Mouse (Mus musculus) liver, embryonic 13.5 days (tissue): Measurements from ENCODE around the gene Rev3l. TPM values are rescaled to one million over a fixed set of nuclear protein-coding genes. Genes with fewer than 3 reads are reported as not detected.

Experiments
- ATAC-seq: fragments of 200-750 bp; cut with Nextera tagmentation; 2 replicates; pipeline ENCODE4 v1.8.0; 2017; ENCODE audit warnings: low read depth, mild to moderate bottlenecking, moderate number of reproducible peaks, moderate library complexity
- DNase-seq: peaks from one replicate; pipeline ENCODE4 v3.0.0; 2022
- H3K27ac ChIP-seq: fragments of 300-500 bp; sonication (generic); 2 replicates; pipeline ENCODE4 v1.5.1; 2015; ENCODE audit warnings: moderate library complexity, mild to moderate bottlenecking, inconsistent platforms
- H3K27me3 ChIP-seq: fragments of 300-500 bp; sonication (generic); 2 replicates; pipeline ENCODE4 v1.6.1; 2015; ENCODE audit warnings: mild to moderate bottlenecking, inconsistent platforms
- H3K36me3 ChIP-seq: fragments of 300-500 bp; sonication (generic); 2 replicates; pipeline ENCODE4 v1.6.1; 2015; ENCODE audit warnings: mild to moderate bottlenecking, inconsistent platforms
- H3K4me1 ChIP-seq: fragments of 300-500 bp; sonication (generic); replicated peaks from 2 replicates; pipeline ENCODE4 v1.6.1; 2015; ENCODE audit warnings: inconsistent platforms
- H3K4me2 ChIP-seq: fragments of 300-500 bp; sonication (generic); 2 replicates; pipeline ENCODE4 v1.6.1; 2015; ENCODE audit warnings: inconsistent platforms, mild to moderate bottlenecking, moderate library complexity
- H3K4me3 ChIP-seq: fragments of 300-500 bp; sonication (generic); replicated peaks from 2 replicates; pipeline ENCODE4 v1.5.1; 2015; ENCODE audit warnings: mild to moderate bottlenecking, inconsistent platforms
- H3K9ac ChIP-seq: fragments of 300-500 bp; sonication (generic); 2 replicates; pipeline ENCODE4 v1.6.1; 2015; ENCODE audit warnings: mild to moderate bottlenecking, inconsistent platforms
- H3K9me3 ChIP-seq: fragments of 300-500 bp; sonication (generic); replicated peaks from 2 replicates; pipeline ENCODE4 v1.6.1; 2016; ENCODE audit warnings: inconsistent platforms
- WGBS: fragments of 180-500 bp; shearing (Covaris S2); methylation state at CpG from one replicate; pipeline ENCODE4 v1.1.7; 2015; ENCODE audit not compliant: insufficient replicate concordance; 5-methylcytosine and 5-hydroxymethylcytosine counted together
- polyA plus RNA-seq: library from polyadenylated mRNA; unstranded; fragments of >200 nt; fragmentation: Nextera tagmentation; extraction: Ambion mirVana; gene quantifications from 2 replicates; pipeline ENCODE4 v1.2.1, GENCODE M21; 2015

Gene Rev3l
- polyA plus RNA-seq = 3.1 TPM in 2 replicates

DNA sequence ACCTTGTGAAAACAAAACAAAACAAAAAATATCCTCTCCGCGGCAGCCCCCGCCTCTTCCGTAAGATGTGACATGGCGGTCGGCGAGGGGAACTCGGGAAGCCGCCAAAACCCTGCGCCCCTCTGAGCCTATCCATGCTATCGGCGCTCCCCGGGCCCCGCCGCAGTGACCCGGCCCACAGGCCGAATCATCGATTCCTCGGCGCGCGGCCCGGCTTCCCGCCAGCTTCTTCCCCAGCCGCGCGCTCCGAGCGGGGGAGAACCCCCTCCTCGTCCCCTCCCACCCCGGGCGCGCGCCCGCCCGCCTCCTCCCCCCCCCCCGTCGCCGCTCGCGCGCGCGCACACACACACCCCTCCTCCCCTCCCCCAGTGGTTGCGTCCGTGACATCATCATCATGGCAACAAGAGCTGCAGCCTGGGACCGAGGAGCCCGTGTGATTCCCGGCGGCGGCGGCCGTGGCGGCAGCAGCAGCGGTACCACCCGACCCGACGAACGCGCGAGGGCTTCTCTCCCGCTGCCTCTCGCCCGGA, at the start of gene Rev3l:
Gene Rev3l, plus strand, starts transcription at position 383 of the 530 bp plus-strand sequence.
- peak; percentile 76 for DNase-seq
- peak within 1 kb of the TSS; percentile 96 for H3K9ac ChIP-seq
- under 1% methylated on average over 50 of the region's 64 CpGs for WGBS

DNA sequence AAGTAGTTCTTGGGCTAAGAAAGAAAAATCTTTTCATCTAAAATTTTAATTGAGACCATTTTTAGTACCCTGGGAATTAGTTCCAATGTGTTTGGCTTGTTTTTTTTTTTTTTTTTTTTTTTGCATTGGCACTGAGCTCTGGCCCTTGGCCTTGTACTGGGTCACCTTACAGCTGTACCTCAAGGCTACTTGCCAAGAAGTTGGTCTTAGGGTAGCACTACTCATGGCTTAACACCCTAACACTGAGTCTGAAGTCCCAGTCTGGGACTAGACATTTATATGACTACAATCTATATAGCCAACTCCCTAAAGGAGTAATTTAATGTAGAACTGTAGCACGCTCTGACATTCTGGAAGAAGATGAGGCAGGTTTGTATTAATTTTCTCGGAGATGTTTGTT, 49.4 kb upstream of the Rev3l start:
- no peak for DNase-seq
- Histone ChIP-seq H3K27ac (no peak overlapping the region), H3K9me3 (no peaks in the 10 kb centered on the region), H3K4me3 (no peak overlapping the region), H3K4me2 (no peak overlapping the region), H3K4me1 (no peaks in the 10 kb centered on the region), H3K9ac (no peak overlapping the region), H3K27me3 (no peaks in the 10 kb centered on the region), H3K36me3 (no peaks in the 10 kb centered on the region)
- 53% methylated on average over 2 of the region's 2 CpGs for WGBS
- ATAC-seq = no peak

More for the DNA sequence above, at the start of gene Rev3l:
- Histone ChIP-seq H3K36me3 (no peaks in the 10 kb centered on the region), H3K4me1 (peaks cover 28% of the 10 kb centered on the region), H3K27ac (peak within 1 kb of the TSS; percentile 96), H3K4me3 (peak within 1 kb of the TSS; percentile 93), H3K4me2 (peak within 1 kb of the TSS; percentile 96), H3K27me3 (no peaks in the 10 kb centered on the region), H3K9me3 (no peaks in the 10 kb centered on the region)
- ATAC-seq = peak; percentile 71

- H3K9me3 ChIP-seq = no peaks in the 10 kb centered on the region
- H3K4me2 ChIP-seq = no peak overlapping the region
- H3K27ac ChIP-seq = no peak overlapping the region
- WGBS = 57% methylated on average over 2 of the region's 2 CpGs
- H3K27me3 ChIP-seq = no peaks in the 10 kb centered on the region
- no peak overlapping the region for H3K9ac ChIP-seq
- no peak overlapping the region for H3K4me3 ChIP-seq
- no peaks in the 10 kb centered on the region for H3K4me1 ChIP-seq
- no peak for ATAC-seq
- H3K36me3 ChIP-seq = no peaks in the 10 kb centered on the region
- DNase-seq = no peak
These were observed 48.4 kb upstream of the Rev3l start for GRCm38 (mm10) chr10:39683481-39683880.

- WGBS = 78% methylated on average over 4 of the region's 4 CpGs
- Histone ChIP-seq H3K4me3 (no peak overlapping the region), H3K4me2 (no peak overlapping the region), H3K36me3 (no peaks in the 10 kb centered on the region), H3K9me3 (no peaks in the 10 kb centered on the region), H3K4me1 (no peaks in the 10 kb centered on the region), H3K27me3 (no peaks in the 10 kb centered on the region), H3K27ac (no peak overlapping the region), H3K9ac (no peak overlapping the region)
- no peak for DNase-seq
- ATAC-seq = no peak
These were observed 45.1 kb upstream of the Rev3l start for GRCm38 (mm10) chr10:39686811-39687210.

GRCm38 (mm10) chr10:39687851-39688250, 44.1 kb upstream of the Rev3l start:
- 71% methylated on average over 3 of the region's 3 CpGs for WGBS
- H3K27me3 ChIP-seq = no peaks in the 10 kb centered on the region
- ATAC-seq (no peak), DNase-seq (no peak)
- H3K27ac ChIP-seq = no peak overlapping the region
- H3K4me2 ChIP-seq = no peak overlapping the region
- no peak overlapping the region for H3K9ac ChIP-seq
- H3K9me3 ChIP-seq = no peaks in the 10 kb centered on the region
- H3K4me3 ChIP-seq = no peak overlapping the region
- H3K36me3 ChIP-seq = no peaks in the 10 kb centered on the region
- no peaks in the 10 kb centered on the region for H3K4me1 ChIP-seq

DNA sequence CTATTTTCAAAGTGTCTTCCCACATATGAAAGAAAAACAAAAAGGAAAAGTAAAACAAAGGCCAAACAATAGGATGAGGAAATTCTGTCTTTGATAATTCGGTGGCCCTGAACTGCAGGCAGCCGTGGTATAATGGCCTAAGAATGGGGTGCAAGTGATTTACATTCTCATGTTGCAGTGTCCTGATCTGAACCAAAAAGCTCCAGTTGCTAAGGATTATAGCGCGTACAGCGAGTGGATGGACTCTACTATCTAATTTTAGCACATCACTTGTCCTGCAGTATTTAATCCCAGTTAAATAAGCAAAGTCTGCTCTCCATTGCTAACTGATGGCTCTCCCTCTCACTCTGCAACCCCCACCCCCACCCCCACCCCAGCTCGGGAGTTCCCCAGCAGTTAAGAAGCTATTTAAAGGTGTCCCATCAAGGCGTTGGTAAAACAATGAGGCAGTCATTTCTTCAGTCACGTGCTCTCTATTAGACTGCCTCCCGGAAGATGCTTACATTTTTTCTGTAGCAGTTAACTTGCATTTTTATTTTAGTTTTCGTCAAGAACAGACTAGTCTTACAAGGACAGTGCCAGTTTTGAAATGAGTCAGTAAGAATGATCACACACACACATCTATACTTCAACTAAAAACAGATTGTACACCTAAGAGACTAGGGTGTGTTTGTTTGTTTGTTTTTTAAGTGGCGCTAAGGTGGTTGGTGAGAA, 40.4 kb upstream of the Rev3l start:
- H3K4me3 ChIP-seq = no peak overlapping the region
- H3K4me1 ChIP-seq = no peaks in the 10 kb centered on the region
- H3K9me3 ChIP-seq = no peaks in the 10 kb centered on the region
- H3K36me3 ChIP-seq = no peaks in the 10 kb centered on the region
- no peak for DNase-seq
- H3K9ac ChIP-seq = no peak overlapping the region
- H3K27me3 ChIP-seq = no peaks in the 10 kb centered on the region
- ATAC-seq = no peak
- no peak overlapping the region for H3K4me2 ChIP-seq
- WGBS = 64% methylated on average over 11 of the region's 11 CpGs
- H3K27ac ChIP-seq = no peak overlapping the region

GRCm38 (mm10) chr10:39692152-39692551, 39.8 kb upstream of the Rev3l start:
- H3K4me1 ChIP-seq = no peaks in the 10 kb centered on the region
- H3K9ac ChIP-seq = no peak overlapping the region
- no peak overlapping the region for H3K4me3 ChIP-seq
- H3K4me2 ChIP-seq = no peak overlapping the region
- no peaks in the 10 kb centered on the region for H3K9me3 ChIP-seq
- H3K27me3 ChIP-seq = no peaks in the 10 kb centered on the region
- DNase-seq = no peak
- no peaks in the 10 kb centered on the region for H3K36me3 ChIP-seq
- H3K27ac ChIP-seq = no peak overlapping the region
- 47% methylated on average over 2 of the region's 2 CpGs for WGBS
- no peak for ATAC-seq

DNA sequence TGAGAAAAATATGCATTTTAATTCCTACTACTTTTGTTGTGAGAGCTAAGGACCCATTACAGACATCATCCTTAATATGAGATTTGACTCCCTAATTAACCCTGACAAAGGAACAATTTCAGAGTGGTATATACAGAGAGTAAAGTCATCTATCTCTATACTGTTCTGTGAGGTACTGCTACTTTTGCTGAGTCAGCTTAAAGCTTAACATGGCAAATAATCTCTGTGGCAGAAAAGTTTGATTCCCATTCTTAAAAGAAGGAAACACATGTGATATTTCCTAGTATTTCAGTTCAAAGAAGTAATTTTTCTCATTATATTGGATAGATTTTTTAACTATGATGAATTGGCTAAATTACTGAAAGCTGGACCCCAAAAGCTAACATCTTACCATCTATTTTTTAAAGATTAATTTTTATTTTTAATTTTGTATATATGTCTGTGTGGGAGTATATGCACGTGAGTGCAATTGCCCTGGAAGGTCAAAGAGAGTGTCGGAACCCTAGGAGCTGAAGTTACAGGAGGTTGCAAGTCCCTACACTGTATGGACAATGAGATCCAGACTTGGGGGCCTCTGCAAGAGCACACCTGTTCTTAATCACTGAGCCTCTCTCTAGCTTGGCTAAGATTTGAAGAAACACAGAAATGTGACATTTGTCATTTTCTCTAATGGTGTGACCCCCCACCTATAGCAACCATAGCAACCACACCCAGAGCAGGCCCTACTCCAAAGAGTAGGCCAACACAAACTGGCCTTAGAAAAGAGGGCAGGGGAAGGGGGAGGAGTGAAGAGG, 24.0 kb upstream of the Rev3l start:
- no peak for DNase-seq
- no peaks in the 10 kb centered on the region for H3K4me1 ChIP-seq
- H3K27me3 ChIP-seq = no peaks in the 10 kb centered on the region
- no peaks in the 10 kb centered on the region for H3K36me3 ChIP-seq
- H3K9ac ChIP-seq = no peak overlapping the region
- no peak overlapping the region for H3K4me2 ChIP-seq
- ATAC-seq = no peak
- H3K27ac ChIP-seq = no peak overlapping the region
- 68% methylated on average over 2 of the region's 2 CpGs for WGBS
- H3K4me3 ChIP-seq = no peak overlapping the region
- H3K9me3 ChIP-seq = no peaks in the 10 kb centered on the region

DNA sequence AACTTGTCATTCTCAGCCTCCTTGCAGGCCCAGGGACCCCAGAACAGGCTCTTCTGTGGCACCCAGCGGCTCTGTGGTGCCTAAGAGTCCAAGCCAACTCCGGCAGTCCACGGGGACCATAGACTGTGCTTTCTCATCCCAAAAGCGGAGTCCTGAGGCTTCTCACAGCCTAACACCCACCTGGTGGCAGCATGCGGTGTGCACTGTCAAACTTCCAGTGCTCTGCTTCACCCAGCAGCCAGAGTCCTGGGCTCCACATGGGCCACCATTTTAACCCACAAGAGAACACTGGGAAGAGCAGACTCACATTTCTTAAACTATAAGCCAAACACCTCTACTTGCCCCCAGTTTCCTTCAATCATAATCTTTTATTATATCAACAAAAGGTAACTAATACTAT, 15.0 kb upstream of the Rev3l start:
- Histone ChIP-seq H3K9ac (no peak overlapping the region), H3K9me3 (no peaks in the 10 kb centered on the region), H3K4me1 (no peaks in the 10 kb centered on the region), H3K4me2 (no peak overlapping the region), H3K27me3 (no peaks in the 10 kb centered on the region), H3K4me3 (no peak overlapping the region), H3K27ac (no peak overlapping the region), H3K36me3 (no peaks in the 10 kb centered on the region)
- ATAC-seq (no peak), DNase-seq (no peak)
- 75% methylated on average over 5 of the region's 5 CpGs for WGBS

- Histone ChIP-seq H3K27ac (peak overlapping the region; percentile 96), H3K4me3 (peak overlapping the region; percentile 93), H3K4me2 (peak overlapping the region; percentile 96), H3K4me1 (peaks cover 27% of the 10 kb centered on the region), H3K9me3 (no peaks in the 10 kb centered on the region), H3K9ac (peak overlapping the region; percentile 96), H3K36me3 (no peaks in the 10 kb centered on the region), H3K27me3 (no peaks in the 10 kb centered on the region)
- peak; percentile 87 for DNase-seq
- peak; percentile 93 for ATAC-seq
- under 1% methylated on average over 51 of the region's 66 CpGs for WGBS
These were observed 762 bp upstream of the Rev3l start for GRCm38 (mm10) chr10:39730976-39731735.
